Mouse (Mus musculus): ENCODE measurements around the gene Pkd1l1. TPM values are rescaled to one million over a fixed set of nuclear protein-coding genes. Genes with fewer than 3 reads are reported as not detected.

Pkd1l1 gene
- polyA plus RNA-seq (2012; rRNA removed), result 0.13 and 0.29 TPM in 2 replicates

DNA sequence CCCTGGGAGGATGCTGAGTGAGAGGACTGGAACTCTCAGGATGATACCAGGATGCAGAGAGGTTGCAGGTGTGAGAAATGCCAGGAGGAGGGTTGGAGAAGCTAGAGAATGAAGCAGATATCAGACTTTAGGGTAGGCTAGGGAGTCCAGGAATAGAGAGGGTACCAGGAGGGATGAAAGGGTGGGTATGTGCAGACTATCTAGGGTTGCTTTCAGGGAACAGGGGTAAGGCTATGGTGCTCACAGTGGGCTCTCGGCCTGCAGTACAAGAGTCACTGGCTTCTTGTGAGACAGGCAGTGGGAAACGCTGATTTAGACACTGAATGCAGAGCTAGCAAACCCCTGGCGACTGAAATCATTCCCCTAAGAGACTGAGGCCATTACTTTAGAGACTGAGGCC lies at the start of gene Pkd1l1:
Gene Pkd1l1, minus strand, starts transcription at position 101 of the 400 bp plus-strand sequence.
- no peaks in the 10 kb centered on the region; the same call in 1 of the 2 replicates for H3K4me1 ChIP-seq (ENCODE audit: control insufficient read depth, insufficient read depth, low read length)
- H3K4me3 ChIP-seq (replicated peaks; ENCODE audit: insufficient read depth, low read depth, low read length), result no peak within 1 kb of the TSS
- DNase-seq, result no peak
- H3K27me3 ChIP-seq (ENCODE audit: control insufficient read depth, insufficient read depth, low read length), result no peaks in the 10 kb centered on the region
- 57% methylated on average over 3 of the region's 3 CpGs for WGBS
- H3K27ac ChIP-seq (ENCODE audit: insufficient read depth, low read length), result no peak within 1 kb of the TSS
- TF ChIP-seq POLR2A (IDR thresholded peaks at IDR 0.05; ENCODE audit: borderline replicate concordance, insufficient read depth, low read length), result no peak
- no peak for TF ChIP-seq CTCF (IDR thresholded peaks at IDR 0.05; ENCODE audit: borderline replicate concordance, insufficient read depth, low read depth, low read length)

DNA sequence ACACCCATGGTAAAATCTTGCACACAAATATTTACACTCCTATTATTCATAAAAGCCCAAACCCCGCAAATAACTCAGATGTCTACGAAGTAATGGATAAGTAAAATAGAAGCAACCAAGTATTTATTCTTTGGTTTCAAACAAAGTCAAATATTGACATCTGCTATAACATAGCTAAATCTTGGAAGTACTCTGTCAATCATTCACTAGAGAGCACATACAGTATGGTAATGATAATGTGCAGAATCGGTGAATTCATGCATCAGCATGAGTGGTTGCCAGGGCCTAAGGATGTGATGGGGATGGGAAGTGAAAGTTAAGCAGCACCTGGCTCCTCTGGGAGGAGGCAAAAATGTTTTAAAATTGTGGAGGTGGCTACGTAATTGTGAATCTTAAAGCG lies 47.1 kb upstream of the Pkd1l1 start:
- Histone ChIP-seq H3K27ac (ENCODE audit: insufficient read depth, low read length) (no peak overlapping the region), H3K27me3 (ENCODE audit: control insufficient read depth, insufficient read depth, low read length) (no peaks in the 10 kb centered on the region; the same call in 1 of the 2 replicates), H3K4me1 (ENCODE audit: control insufficient read depth, insufficient read depth, low read length) (no peaks in the 10 kb centered on the region), H3K4me3 (replicated peaks; ENCODE audit: insufficient read depth, low read depth, low read length) (no peak overlapping the region)
- DNase-seq, result no peak
- WGBS, result 91% methylated on average over 5 of the region's 5 CpGs
- TF ChIP-seq CTCF (IDR thresholded peaks at IDR 0.05; ENCODE audit: borderline replicate concordance, insufficient read depth, low read depth, low read length) (no peak), POLR2A (IDR thresholded peaks at IDR 0.05; ENCODE audit: borderline replicate concordance, insufficient read depth, low read length) (no peak)

DNA sequence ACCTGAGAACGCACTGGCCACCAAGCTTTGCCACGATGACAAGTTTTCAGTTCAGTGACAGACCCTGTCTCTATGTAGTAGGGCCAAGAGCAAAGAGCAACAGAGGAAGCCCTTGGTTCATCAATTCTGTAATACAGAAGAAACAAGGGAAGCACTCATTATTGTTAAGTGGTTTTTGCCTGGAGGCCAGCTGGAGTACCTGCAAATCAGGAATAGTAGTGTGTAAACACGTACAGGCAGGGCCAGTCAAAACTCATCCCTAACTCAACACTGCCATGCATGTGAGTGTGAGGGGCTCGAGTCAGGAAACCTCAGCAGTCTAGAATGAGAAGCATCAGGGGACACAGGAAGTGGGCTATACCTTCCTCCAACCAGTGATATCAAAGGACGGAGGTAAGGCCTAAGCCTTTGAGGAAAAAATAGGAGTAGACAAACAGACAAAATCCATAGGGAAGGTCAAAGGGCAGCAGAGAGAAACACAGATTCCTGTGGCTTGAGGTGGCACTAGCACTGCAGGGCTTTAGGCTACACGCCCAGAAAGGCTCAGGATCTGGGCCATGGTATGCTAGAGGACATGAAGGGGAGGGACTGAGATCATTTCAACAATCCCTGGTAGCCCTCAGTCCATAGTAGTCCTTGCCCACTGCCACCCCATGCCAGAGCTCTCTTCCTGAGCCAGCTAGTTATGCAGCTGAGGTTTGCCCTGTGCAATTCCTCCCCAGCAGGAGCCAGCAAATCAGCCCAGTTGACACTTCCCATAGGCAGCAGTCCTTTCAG lies 45.6 kb upstream of the Pkd1l1 start:
- Histone ChIP-seq H3K4me3 (replicated peaks; ENCODE audit: insufficient read depth, low read depth, low read length) (no peak overlapping the region), H3K27ac (ENCODE audit: insufficient read depth, low read length) (no peak overlapping the region), H3K27me3 (ENCODE audit: control insufficient read depth, insufficient read depth, low read length) (no peaks in the 10 kb centered on the region), H3K4me1 (ENCODE audit: control insufficient read depth, insufficient read depth, low read length) (no peaks in the 10 kb centered on the region)
- TF ChIP-seq CTCF (IDR thresholded peaks at IDR 0.05; ENCODE audit: borderline replicate concordance, insufficient read depth, low read depth, low read length), result no peak
- no peak for TF ChIP-seq POLR2A (IDR thresholded peaks at IDR 0.05; ENCODE audit: borderline replicate concordance, insufficient read depth, low read length)
- WGBS, result 71% methylated on average over 6 of the region's 6 CpGs
- no peak for DNase-seq

DNA sequence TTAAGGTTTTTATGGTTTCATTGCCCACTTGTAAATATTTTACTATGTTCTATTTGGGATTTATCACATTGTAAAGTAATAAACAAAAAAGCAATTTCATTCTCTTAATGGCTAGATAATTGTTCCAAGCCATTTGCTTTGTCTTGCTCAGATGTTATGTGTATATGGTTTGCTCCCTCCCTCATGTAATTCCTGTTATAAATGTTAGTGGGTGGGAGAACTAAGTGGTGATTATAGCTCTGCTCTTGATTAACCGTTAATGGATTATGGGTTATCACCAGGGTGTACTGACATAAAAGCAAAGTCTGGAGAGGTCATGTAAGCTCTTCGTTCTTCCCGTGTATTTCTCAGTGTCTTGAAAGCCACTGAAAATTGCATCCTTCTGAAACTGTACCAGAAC lies 41.7 kb upstream of the Pkd1l1 start:
- Histone ChIP-seq H3K4me3 (replicated peaks; ENCODE audit: insufficient read depth, low read depth, low read length) (no peak overlapping the region), H3K27ac (ENCODE audit: insufficient read depth, low read length) (no peak overlapping the region), H3K4me1 (ENCODE audit: control insufficient read depth, insufficient read depth, low read length) (no peaks in the 10 kb centered on the region), H3K27me3 (ENCODE audit: control insufficient read depth, insufficient read depth, low read length) (no peaks in the 10 kb centered on the region)
- 95% methylated on average over 3 of the region's 3 CpGs for WGBS
- no peak for TF ChIP-seq CTCF (IDR thresholded peaks at IDR 0.05; ENCODE audit: borderline replicate concordance, insufficient read depth, low read depth, low read length)
- no peak for TF ChIP-seq POLR2A (IDR thresholded peaks at IDR 0.05; ENCODE audit: borderline replicate concordance, insufficient read depth, low read length)
- no peak for DNase-seq

DNA sequence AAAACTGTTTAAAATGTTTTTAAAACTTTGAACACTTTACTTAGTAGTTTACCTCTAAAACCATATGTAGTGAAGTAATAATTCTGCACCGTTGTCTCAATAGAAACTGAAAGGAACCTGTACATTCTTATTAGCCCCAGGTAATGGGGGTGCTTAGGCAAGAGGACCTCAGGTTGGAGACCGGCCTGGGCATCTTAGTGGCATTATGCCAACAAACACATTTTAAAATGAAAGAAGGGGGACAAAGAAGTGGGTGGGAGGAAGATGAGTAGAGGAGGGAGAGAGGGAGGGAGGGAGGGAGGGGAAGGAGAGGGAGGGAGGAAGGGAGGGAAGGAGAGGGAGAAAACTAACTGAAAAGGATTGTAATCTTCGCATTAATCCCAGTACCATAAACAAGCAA lies 38.3 kb upstream of the Pkd1l1 start:
- no peak for DNase-seq
- H3K27ac ChIP-seq (ENCODE audit: insufficient read depth, low read length), result no peak overlapping the region

DNA sequence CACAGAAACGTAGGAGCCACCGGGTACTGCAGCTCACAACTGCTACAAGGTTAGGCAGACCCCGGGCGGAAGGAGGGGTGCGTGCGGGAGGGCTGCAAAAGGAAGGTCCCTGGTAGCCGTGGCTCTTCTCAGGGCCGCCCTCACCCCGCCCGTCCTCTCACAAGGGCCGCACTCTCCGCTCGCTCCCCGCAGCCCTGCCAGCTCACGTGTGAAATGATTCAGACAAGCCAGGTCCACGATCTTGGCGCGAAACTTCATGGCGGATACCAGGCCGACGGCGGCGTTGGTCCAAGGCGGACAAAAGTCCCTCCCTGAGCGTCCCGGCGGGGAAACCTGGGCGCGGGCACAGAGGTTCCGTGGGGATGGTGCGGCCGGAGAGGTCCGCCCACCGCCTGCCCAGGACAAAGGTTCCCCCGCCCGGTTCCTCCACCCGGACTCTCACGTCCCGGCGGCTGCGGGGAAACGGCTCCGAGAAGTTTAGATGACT lies 37.8 kb upstream of the Pkd1l1 start, which contains the start of gene Hus1:
Gene Hus1, minus strand, starts transcription at position 339 of the 487 bp plus-strand sequence.
- H3K27me3 ChIP-seq (ENCODE audit: control insufficient read depth, insufficient read depth, low read length), result no peaks in the 10 kb centered on the region
- DNase-seq, result peak; percentile 89 to 93
- no peaks in the 10 kb centered on the region for H3K4me1 ChIP-seq (ENCODE audit: control insufficient read depth, insufficient read depth, low read length)
- peak within 1 kb of the TSS; percentile 72 for H3K4me3 ChIP-seq (replicated peaks; ENCODE audit: insufficient read depth, low read depth, low read length)
- TF ChIP-seq CTCF (IDR thresholded peaks at IDR 0.05; ENCODE audit: borderline replicate concordance, insufficient read depth, low read depth, low read length) (no peak), POLR2A (IDR thresholded peaks at IDR 0.05; ENCODE audit: borderline replicate concordance, insufficient read depth, low read length) (peak; percentile 72; the same call in 1 of the 2 replicates)
- peak within 1 kb of the TSS; percentile 26; the same call in 1 of the 2 replicates for H3K27ac ChIP-seq (ENCODE audit: insufficient read depth, low read length)
- under 1% methylated on average over 43 of the region's 43 CpGs for WGBS

More for the DNA sequence above, 38.3 kb upstream of the Pkd1l1 start:
- Histone ChIP-seq H3K4me3 (replicated peaks; ENCODE audit: insufficient read depth, low read depth, low read length) (peak overlapping the region; percentile 72), H3K27me3 (ENCODE audit: control insufficient read depth, insufficient read depth, low read length) (no peaks in the 10 kb centered on the region), H3K4me1 (ENCODE audit: control insufficient read depth, insufficient read depth, low read length) (no peaks in the 10 kb centered on the region)
- 8% methylated on average over 3 of the region's 3 CpGs for WGBS
- TF ChIP-seq CTCF (IDR thresholded peaks at IDR 0.05; ENCODE audit: borderline replicate concordance, insufficient read depth, low read depth, low read length) (no peak), POLR2A (IDR thresholded peaks at IDR 0.05; ENCODE audit: borderline replicate concordance, insufficient read depth, low read length) (no peak)

DNA sequence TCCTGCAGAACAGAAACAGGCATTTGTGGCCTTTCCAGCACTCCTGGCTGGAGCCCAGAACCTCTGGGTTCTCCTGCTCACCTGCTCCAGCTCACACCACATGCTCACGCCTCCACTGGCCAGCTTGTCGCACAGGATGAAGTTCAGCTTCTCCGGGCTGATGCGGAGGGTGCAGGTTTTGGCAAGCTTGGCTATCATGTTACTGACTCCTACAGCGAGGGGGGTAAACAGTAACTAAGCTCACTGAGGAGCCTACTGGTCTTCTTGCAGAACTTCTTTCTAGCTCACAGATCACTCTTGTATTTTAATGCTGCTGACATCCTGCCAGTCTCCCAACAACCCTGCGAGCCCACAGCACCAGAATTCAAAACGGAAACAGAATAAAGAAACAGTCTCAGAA lies 37.4 kb upstream of the Pkd1l1 start:
- H3K27ac ChIP-seq (ENCODE audit: insufficient read depth, low read length), result peak overlapping the region; percentile 26; the same call in 1 of the 2 replicates
- peak overlapping the region; percentile 72 for H3K4me3 ChIP-seq (replicated peaks; ENCODE audit: insufficient read depth, low read depth, low read length)
- H3K27me3 ChIP-seq (ENCODE audit: control insufficient read depth, insufficient read depth, low read length), result no peaks in the 10 kb centered on the region
- DNase-seq, result no peak
- H3K4me1 ChIP-seq (ENCODE audit: control insufficient read depth, insufficient read depth, low read length), result no peaks in the 10 kb centered on the region
- TF ChIP-seq POLR2A (IDR thresholded peaks at IDR 0.05; ENCODE audit: borderline replicate concordance, insufficient read depth, low read length) (no peak), CTCF (IDR thresholded peaks at IDR 0.05; ENCODE audit: borderline replicate concordance, insufficient read depth, low read depth, low read length) (no peak)
- WGBS, result under 1% methylated on average over 7 of the region's 7 CpGs

DNA sequence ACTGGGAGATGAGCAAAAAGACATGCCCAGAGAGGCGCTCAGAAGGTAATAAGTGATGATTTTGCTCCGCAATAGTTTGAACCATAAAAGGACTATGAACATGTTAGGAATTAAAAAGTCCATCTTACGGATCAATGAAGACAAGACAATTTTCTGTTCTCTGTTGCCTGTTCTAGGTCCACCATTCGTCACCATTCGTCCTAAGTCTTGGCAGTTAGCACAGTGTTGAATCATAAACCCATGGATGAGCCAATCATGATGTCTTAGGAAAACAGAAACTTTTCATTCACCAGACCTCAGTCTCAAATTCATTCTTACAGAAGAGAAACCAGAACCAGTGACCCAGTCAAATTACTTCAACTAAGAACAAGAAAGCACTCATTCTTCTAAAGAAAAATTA lies 35.7 kb upstream of the Pkd1l1 start:
- no peaks in the 10 kb centered on the region for H3K27me3 ChIP-seq (ENCODE audit: control insufficient read depth, insufficient read depth, low read length)
- H3K4me3 ChIP-seq (replicated peaks; ENCODE audit: insufficient read depth, low read depth, low read length), result no peak overlapping the region
- TF ChIP-seq POLR2A (IDR thresholded peaks at IDR 0.05; ENCODE audit: borderline replicate concordance, insufficient read depth, low read length) (no peak), CTCF (IDR thresholded peaks at IDR 0.05; ENCODE audit: borderline replicate concordance, insufficient read depth, low read depth, low read length) (no peak)
- no peaks in the 10 kb centered on the region for H3K4me1 ChIP-seq (ENCODE audit: control insufficient read depth, insufficient read depth, low read length)
- DNase-seq, result no peak
- WGBS, result 96% methylated on average over 5 of the region's 5 CpGs
- H3K27ac ChIP-seq (ENCODE audit: insufficient read depth, low read length), result no peak overlapping the region

Data from cerebellum, adult 2 months (tissue).